Mouse (Mus musculus) R1 (cell line): ENCODE results near the gene Hpse2.

Experiments used
- DNase-seq: peaks from one replicate; pipeline ENCODE4 v3.0.0-alpha.2; 2018; ENCODE audit warnings: low read depth, low spot score

Hpse2 gene

DNA sequence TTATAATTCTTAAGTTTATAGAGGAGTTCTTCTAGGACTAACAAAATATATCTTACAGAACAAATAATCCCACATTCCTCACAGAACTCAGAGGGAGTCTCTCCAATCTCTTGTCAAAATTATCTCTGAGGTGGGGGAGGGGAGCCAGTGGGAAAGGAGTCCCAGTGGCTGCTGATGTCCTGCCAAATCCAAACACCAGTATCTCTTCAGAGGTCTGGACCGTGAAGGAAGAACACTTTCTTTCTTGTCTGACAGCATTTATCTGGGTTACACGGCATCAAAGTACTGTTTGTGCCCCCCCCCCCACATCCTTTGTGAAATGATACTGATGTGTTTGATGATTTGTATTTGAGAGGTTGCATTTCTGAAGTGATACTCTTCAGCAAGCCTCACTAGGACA, 213.3 kb downstream of the Hpse2 start:
- DNase-seq, result no peak

GRCm38 (mm10) chr19:43156085-43156484, 232.1 kb downstream of the Hpse2 start:
- no peak for DNase-seq

GRCm38 (mm10) chr19:43155582-43155981, 232.6 kb downstream of the Hpse2 start:
- no peak for DNase-seq

GRCm38 (mm10) chr19:43147901-43148300, 240.3 kb downstream of the Hpse2 start:
- DNase-seq, result no peak

DNA sequence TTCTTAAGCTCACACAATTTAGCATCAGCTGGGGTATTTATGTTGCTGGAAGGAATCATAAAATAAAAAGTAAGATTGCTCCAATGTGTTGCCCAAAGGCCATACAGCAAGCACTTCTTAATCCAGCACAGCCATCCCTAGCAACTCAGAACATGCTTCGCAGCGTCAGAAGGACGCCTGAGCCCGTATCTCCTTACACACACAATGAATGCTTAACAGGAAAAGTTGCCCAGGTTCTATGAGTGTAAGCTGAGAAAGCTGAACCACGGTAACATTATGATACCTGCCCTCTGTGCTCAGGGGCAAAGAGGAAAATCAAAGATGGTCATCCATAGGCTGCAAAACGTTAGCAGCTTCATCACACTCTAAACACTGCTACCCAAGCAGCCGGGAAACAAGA, 241.3 kb downstream of the Hpse2 start:
- DNase-seq, result no peak

GRCm38 (mm10) chr19:43141646-43142045, 246.5 kb downstream of the Hpse2 start:
- DNase-seq, result no peak

DNA sequence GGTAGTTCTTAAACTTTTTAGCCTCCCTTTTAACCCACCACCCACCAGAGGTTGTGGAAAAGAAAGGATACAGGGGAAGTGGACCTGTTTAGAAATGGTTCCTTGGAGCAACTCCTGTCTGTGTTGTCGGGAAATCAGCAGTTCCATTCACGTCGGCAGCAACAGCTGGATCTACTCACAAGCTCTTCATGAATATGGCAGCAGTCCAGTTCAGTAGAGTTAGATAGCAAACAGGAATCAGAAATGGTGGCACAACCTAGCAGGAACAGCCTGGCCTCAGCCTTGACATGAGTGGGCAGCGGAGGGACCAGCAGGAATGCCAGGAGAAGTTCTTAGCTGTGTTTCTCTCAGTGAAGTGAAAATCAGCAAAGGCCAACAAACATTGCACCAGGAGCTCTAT, 278.4 kb downstream of the Hpse2 start:
- no peak for DNase-seq

GRCm38 (mm10) chr19:43096915-43097314, 291.2 kb downstream of the Hpse2 start:
- DNase-seq, result no peak

GRCm38 (mm10) chr19:43087216-43087615, 300.9 kb downstream of the Hpse2 start:
- no peak for DNase-seq

DNA sequence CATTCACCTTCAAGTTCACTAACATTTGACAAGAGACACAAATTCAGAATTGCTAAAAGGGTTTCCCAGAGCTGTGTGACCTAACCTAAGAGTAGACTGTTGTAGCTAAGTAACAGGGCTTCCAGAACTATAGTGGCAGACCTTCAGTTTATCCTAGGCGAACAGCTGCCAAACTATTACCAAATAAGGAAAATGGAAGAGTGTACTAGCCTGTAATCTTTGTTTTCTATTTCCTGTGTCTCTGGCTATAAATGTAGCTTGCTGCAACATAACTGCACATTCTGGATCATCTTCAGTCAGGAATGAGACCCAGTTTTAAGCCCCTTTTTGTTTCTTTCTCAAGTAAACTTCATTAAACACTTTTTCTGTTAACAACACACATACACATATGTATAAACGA, 324.0 kb downstream of the Hpse2 start:
- DNase-seq, result no peak

- no peak for DNase-seq
Measured at GRCm38 (mm10) chr19:43044506-43044905, 343.6 kb downstream of the Hpse2 start.

DNA sequence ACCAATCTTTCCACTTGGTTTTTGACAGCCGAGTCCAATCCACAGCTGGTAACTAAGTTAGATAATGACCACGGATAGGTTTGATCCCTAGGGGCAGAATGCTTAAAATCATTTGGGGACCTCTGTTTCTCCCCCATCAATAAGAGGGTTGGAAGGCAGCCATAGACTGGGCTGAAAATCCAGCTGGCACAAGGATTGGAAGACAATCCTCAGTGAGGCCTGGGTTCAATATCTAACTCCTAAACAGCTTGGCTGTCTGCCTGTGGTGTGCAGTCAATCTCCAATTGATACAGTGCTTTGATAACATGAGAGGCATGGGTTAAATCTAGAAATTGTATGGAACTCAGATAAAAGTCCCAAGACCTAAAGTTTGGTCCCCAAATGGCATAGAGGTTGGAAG, 345.4 kb downstream of the Hpse2 start:
- no peak for DNase-seq

GRCm38 (mm10) chr19:43042211-43042610, 345.9 kb downstream of the Hpse2 start:
- DNase-seq, result no peak

GRCm38 (mm10) chr19:43036381-43036780, 351.8 kb downstream of the Hpse2 start:
- no peak for DNase-seq

GRCm38 (mm10) chr19:43027305-43027704, 360.9 kb downstream of the Hpse2 start:
- peak; percentile 59 for DNase-seq

GRCm38 (mm10) chr19:43022611-43023173, 365.5 kb downstream of the Hpse2 start:
- DNase-seq, result no peak

DNA sequence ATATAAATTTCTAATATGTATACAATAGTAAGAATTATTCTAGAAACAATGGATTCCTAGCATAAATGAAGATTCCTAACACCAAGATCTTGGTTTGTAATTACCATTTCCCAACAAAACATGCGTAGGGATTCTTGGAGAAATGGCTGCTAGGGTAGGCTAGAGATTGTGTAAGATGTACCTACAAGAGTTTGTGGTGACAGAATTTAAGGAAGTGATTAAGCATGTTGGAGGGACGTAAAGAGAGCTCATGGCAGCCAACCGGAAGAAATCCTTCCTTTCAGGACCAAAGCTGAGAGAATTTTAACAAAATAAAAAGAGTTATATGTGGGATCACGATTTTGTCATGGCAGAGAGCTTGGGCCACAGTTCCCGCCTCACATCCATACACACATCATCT, 369.4 kb downstream of the Hpse2 start:
- DNase-seq, result no peak

DNA sequence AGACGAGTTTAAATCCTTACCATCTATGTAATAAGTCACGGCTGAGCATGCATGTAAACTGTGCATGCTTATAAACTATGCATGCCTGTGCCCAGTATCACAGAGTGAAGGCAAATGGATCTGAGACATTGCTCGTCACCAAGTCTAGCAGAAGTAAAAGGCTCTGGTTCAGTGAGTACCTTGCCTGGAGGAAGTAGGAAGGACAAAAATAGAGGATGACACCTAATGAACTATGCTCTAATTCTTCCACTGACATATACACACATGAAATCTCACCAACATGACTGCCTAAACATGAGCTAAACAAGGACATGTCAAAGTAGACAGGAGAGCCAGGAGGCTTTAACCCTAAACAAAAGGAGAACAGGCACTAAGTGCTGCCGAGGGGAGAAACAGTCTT, 391.7 kb downstream of the Hpse2 start:
- no peak for DNase-seq

DNA sequence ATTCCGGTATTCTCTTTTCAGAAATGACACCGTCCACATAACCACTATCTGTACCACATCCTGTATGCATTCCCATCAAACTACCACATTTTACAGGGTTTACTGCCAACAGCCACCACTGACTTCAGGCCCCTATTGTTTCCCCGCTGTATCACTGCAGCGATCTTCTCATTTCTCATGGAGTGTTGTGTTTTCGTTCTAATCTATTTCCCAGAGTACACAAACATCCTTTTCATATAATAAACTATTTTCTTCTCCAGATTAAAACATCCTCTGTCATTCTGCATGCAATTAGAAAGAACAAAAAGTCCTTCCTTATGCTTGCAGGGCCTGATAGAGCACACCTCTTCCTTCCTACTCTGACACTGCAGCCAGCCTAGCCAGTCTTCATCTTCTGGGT, 399.3 kb downstream of the Hpse2 start:
- no peak for DNase-seq

DNA sequence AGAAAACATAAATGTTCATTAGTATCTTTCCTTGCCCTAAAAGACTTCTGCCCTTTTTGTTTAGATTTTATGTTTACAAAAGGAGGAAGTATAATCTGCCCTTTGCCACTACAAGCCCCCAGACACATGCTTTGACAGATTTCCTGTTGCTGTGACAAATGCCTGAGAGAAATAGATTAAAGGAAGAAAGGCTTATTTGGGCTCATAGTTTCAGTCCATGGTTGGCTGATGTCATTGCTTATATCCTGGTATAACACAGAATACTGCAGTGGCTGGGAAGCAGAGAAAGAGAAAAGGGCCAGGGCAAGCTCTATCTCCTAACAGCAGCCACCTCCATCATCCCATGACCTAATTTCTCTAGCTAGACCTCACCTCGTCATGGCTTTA, 401.8 kb downstream of the Hpse2 start:
- no peak for DNase-seq

- DNase-seq, result no peak
Measured at GRCm38 (mm10) chr19:42985372-42986314, 402.5 kb downstream of the Hpse2 start.

GRCm38 (mm10) chr19:42980537-42980936, 407.6 kb downstream of the Hpse2 start:
- no peak for DNase-seq

GRCm38 (mm10) chr19:42977938-42978337, 410.2 kb downstream of the Hpse2 start:
- no peak for DNase-seq
